Mouse (Mus musculus) liver, adult (tissue): ENCODE results near the gene Vegfb.

Source experiments
- GATA4 ChIP-seq: IDR thresholded peaks from 2 replicates; pipeline ENCODE4 v1.6.1; 2014; ENCODE audit warnings: mild to moderate bottlenecking, low read length; ENCODE audit not compliant: insufficient replicate concordance

Vegfb gene

GRCm38 (mm10) chr19:6987061-6987903 lies at the start of gene Vegfb:
Vegfb (minus strand) TSS chr19:6987651.
- TF ChIP-seq GATA4, result no peak

- TF ChIP-seq GATA4, result no peak
Observed at GRCm38 (mm10) chr19:7034006-7034405, 46.6 kb upstream of the Vegfb start.

- TF ChIP-seq GATA4, result no peak
Observed at GRCm38 (mm10) chr19:7029531-7029930, 42.1 kb upstream of the Vegfb start.

GRCm38 (mm10) chr19:7020224-7020641 lies 32.8 kb upstream of the Vegfb start:
- TF ChIP-seq GATA4, result no peak

GRCm38 (mm10) chr19:7019191-7019590 lies 31.7 kb upstream of the Vegfb start, which contains the start of gene Fermt3:
Fermt3 (minus strand) TSS chr19:7019469.
- no peak for TF ChIP-seq GATA4

- TF ChIP-seq GATA4, result no peak
Observed at GRCm38 (mm10) chr19:7018546-7018945, 31.1 kb upstream of the Vegfb start.

GRCm38 (mm10) chr19:7017541-7018457 lies 30.3 kb upstream of the Vegfb start:
- TF ChIP-seq GATA4, result peak; percentile 84; the same call in 1 of the 2 replicates

- no peak for TF ChIP-seq GATA4
Observed at GRCm38 (mm10) chr19:7014481-7015135, 27.2 kb upstream of the Vegfb start.

GRCm38 (mm10) chr19:7013984-7014383 lies 26.5 kb upstream of the Vegfb start:
- no peak for TF ChIP-seq GATA4

- no peak for TF ChIP-seq GATA4
Observed at GRCm38 (mm10) chr19:7012426-7012825, 25.0 kb upstream of the Vegfb start.

GRCm38 (mm10) chr19:7006892-7007593 lies 19.6 kb upstream of the Vegfb start:
- TF ChIP-seq GATA4, result no peak

GRCm38 (mm10) chr19:6999360-7000063 lies 12.1 kb upstream of the Vegfb start:
- TF ChIP-seq GATA4, result no peak

- TF ChIP-seq GATA4, result no peak
Observed at GRCm38 (mm10) chr19:6997721-6998290, 10.4 kb upstream of the Vegfb start.

- no peak for TF ChIP-seq GATA4
Observed at GRCm38 (mm10) chr19:6996006-6996405, 8.6 kb upstream of the Vegfb start, which contains the start of the genes Nudt22 and Trpt1. Nudt22 (minus strand) TSS chr19:6996117. Trpt1 (plus strand) TSS chr19:6996131.
